Mouse (Mus musculus) urinary bladder, postnatal 14 days (tissue): Measurements from ENCODE around the gene Vmn1r138.
"Not testable (repeated sequence)": the region's sequence is repeated elsewhere in the genome, so short reads cannot be mapped to it uniquely, and the experiment has no call there.

Experiments used
- DNase-seq: peaks from one replicate; pipeline ENCODE4 v3.0.0; 2021; ENCODE audit warnings: low spot score

Gene Vmn1r138

DNA sequence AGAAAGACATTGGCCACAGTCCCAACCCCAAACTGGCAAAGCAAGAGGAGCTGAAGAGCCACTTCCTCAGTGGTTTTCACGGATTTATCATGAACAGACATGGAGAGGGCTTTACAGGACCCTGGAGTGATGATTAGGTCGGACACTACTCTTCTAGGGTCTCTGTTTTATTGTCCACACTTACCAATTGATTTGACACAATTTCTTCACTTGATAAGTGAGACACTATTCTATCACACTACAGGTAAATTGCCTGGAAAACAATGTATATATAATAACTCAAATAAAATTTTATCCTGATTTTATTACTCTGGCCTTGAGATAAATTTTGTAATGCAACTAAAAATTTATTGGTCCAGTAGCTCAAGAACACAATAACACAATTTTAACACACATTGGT, at the start of gene Vmn1r138:
TSS of gene Vmn1r138 (minus strand) at position 101 of the 400 bp plus-strand sequence.
- not testable (repeated sequence) for DNase-seq

DNA sequence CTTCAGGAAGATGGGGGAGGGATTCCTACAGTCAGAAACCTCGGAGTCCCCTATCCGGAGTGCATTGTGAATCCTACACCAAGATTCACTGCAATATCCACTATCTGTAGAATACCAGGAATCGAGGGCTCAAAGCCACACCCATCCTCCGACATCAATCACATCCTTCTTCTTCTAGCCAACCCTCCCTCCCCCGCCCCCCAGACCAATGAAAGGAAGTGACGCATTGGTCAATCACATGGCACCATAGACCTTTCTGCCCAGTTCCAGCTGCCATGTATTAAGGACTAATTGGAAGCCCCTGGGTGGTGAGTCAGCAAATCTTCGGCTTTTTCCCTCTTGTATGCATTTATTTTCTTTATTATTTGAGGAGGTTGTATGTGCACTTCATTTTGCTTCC, 40.1 kb upstream of the Vmn1r138 start, which contains the start of gene Vmn1r139:
TSS of gene Vmn1r139 (plus strand) at position 301 of the 400 bp plus-strand sequence.
- DNase-seq = not testable (repeated sequence)

DNA sequence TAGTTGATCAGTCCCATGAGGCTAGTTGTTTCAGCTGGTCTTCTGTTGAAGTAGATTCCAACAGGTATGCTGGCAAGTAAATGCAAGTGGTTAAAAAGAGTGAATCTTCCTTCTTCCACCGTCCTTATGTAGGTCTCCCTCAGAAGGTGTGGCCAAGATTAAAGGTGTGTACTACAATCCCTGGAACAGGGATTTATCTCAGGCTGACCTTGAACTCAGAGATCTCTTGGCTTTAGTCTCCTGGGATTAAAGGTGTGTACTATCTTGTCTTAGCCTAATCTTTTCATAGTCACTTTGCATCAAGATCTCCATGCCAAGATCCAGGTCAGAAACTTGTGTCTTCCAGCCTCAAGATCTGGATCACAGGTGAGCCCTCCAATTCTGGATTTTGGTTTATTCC, 27.5 kb upstream of the Vmn1r138 start, which contains the start of gene Gm6176:
TSS of gene Gm6176 (minus strand) at position 101 of the 400 bp plus-strand sequence.
- DNase-seq = not testable (repeated sequence)

DNA sequence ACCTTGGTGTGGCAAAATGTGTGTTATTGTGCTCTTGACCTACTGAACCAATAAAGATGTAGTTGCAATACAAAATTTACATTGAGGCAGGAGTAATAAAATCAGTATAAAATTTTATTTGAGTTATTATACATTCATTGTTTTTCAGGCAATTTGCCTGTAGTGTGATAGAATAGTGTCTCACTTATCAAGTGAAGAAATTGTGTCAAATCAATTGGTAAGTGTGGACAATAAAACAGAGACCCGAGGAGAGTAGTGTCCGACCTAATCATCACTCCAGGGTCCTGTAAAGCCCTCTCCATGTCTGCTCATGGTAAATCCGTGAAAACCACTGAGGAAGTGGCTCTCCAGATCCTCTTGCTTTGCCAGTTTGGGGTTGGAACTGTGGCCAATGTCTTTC, 34.4 kb downstream of the Vmn1r138 start, which contains the start of gene Vmn1r137:
TSS of gene Vmn1r137 (plus strand) at position 301 of the 400 bp plus-strand sequence.
- DNase-seq = not testable (repeated sequence)
